Mouse (Mus musculus) heart, postnatal 25 days (tissue): Measurements from ENCODE around the gene Prkca. TPM values are rescaled to one million over a fixed set of nuclear protein-coding genes. Genes with fewer than 3 reads are reported as not detected.

Experiments
- DNase-seq: peaks from one replicate; pipeline ENCODE4 v3.0.0; 2022; ENCODE audit warnings: low spot score
- intact Hi-C: fragments of 180-260 bp; cut with DNase I; formaldehyde crosslinking; loops from one replicate; pipeline ENCODE4 v1.15.1; 2025
- total RNA-seq, 2 experiments: library from RNA; stranded (reverse); gene quantifications; 2 replicates each; pipeline ENCODE4 v1.2.3; 2021

Gene Prkca
- total RNA-seq, 2 experiments from 2014 or later, result 39.0 to 39.7 TPM

- intact Hi-C loops, result loop anchor here (5.0 kb wide), 1 partner anchor 73 kb away; the partner anchor contains the start of genes Apoh and Prkca
Measured at GRCm38 (mm10) chr11:108269516-108269915, 74.2 kb downstream of the Prkca start.

GRCm38 (mm10) chr11:108268421-108269322 lies 75.1 kb downstream of the Prkca start:
- no peak for DNase-seq
- intact Hi-C loops, result loop anchor here (5.0 kb wide), 1 partner anchor 74 kb away; the partner anchor contains the start of genes Apoh and Prkca

More at GRCm38 (mm10) chr11:108269516-108269915, 74.2 kb downstream of the Prkca start:
- DNase-seq, result no peak

- intact Hi-C loops, result loop anchor here (5.0 kb wide), 1 partner anchor 74 kb away; the partner anchor contains the start of genes Apoh and Prkca
- DNase-seq, result no peak
Measured at GRCm38 (mm10) chr11:108267825-108268224, 75.9 kb downstream of the Prkca start.

GRCm38 (mm10) chr11:108267066-108267465 lies 76.7 kb downstream of the Prkca start:
- DNase-seq, result no peak
- intact Hi-C loops, result loop anchor here (5.0 kb wide), 1 partner anchor 75 kb away; the partner anchor contains the start of genes Apoh and Prkca

- intact Hi-C loops, result no loop called here
- DNase-seq, result no peak
Measured at GRCm38 (mm10) chr11:108263868-108264267, 79.9 kb downstream of the Prkca start.

- intact Hi-C loops, result no loop called here
- no peak for DNase-seq
Measured at GRCm38 (mm10) chr11:108263406-108263805, 80.3 kb downstream of the Prkca start.

- no peak for DNase-seq
- intact Hi-C loops, result no loop called here
Measured at GRCm38 (mm10) chr11:108261751-108262160, 82.0 kb downstream of the Prkca start.

- no peak for DNase-seq
- intact Hi-C loops, result no loop called here
Measured at GRCm38 (mm10) chr11:108260775-108261517, 82.8 kb downstream of the Prkca start.

- no peak for DNase-seq
- intact Hi-C loops, result loop anchor here (5.0 kb wide), 1 partner anchor 42 kb away; no protein-coding TSS in a partner anchor
Measured at GRCm38 (mm10) chr11:108259391-108259790, 84.3 kb downstream of the Prkca start.

GRCm38 (mm10) chr11:108258811-108259266 lies 84.9 kb downstream of the Prkca start:
- DNase-seq, result no peak
- intact Hi-C loops, result loop anchor here (5.0 kb wide), 1 partner anchor 42 kb away; no protein-coding TSS in a partner anchor

GRCm38 (mm10) chr11:108257921-108258320 lies 85.8 kb downstream of the Prkca start:
- intact Hi-C loops, result loop anchor here (5.0 kb wide), 1 partner anchor 41 kb away; no protein-coding TSS in a partner anchor
- no peak for DNase-seq

- DNase-seq, result no peak
- intact Hi-C loops, result loop anchor here (5.0 kb wide), 1 partner anchor 37 kb away; no protein-coding TSS in a partner anchor
Measured at GRCm38 (mm10) chr11:108254681-108255080, 89.0 kb downstream of the Prkca start.

- intact Hi-C loops, result no loop called here
Measured at GRCm38 (mm10) chr11:108251924-108252775, 91.6 kb downstream of the Prkca start.

GRCm38 (mm10) chr11:108250829-108251637 lies 92.7 kb downstream of the Prkca start:
- no peak for DNase-seq
- intact Hi-C loops, result no loop called here

More at GRCm38 (mm10) chr11:108251924-108252775, 91.6 kb downstream of the Prkca start:
- no peak for DNase-seq

- no peak for DNase-seq
- intact Hi-C loops, result no loop called here
Measured at GRCm38 (mm10) chr11:108250146-108250635, 93.5 kb downstream of the Prkca start.

- no peak for DNase-seq
- intact Hi-C loops, result loop anchor here (5.0 kb wide), 1 partner anchor 82 kb away; no protein-coding TSS in a partner anchor
Measured at GRCm38 (mm10) chr11:108249487-108249886, 94.2 kb downstream of the Prkca start.

- DNase-seq, result no peak
- intact Hi-C loops, result loop anchor here (5.0 kb wide), 1 partner anchor 82 kb away; no protein-coding TSS in a partner anchor
Measured at GRCm38 (mm10) chr11:108249047-108249403, 94.7 kb downstream of the Prkca start.
